Mouse (Mus musculus) 3134 (cell line): Measurements from ENCODE around the gene Gpx2.

ENCODE experiments used
- DNase-seq: peaks from one replicate; pipeline ENCODE4 v3.0.0-alpha.2; 2011; ENCODE audit warnings: low spot score; ENCODE audit not compliant: insufficient read length; ENCODE audit errors: extremely low read depth

The Gpx2 gene

GRCm38 (mm10) chr12:76765354-76765851 lies 30.0 kb downstream of the Gpx2 start, which contains the start of the genes Churc1 and Fntb:
Gene Churc1, plus strand, starts transcription at chr12:76765538.
Gene Fntb, plus strand, starts transcription at chr12:76765589.
- peak; percentile 81 for DNase-seq

GRCm38 (mm10) chr12:76752652-76753318 lies 42.6 kb downstream of the Gpx2 start:
- no peak for DNase-seq

- no peak for DNase-seq
These were observed 44.4 kb downstream of the Gpx2 start for GRCm38 (mm10) chr12:76750866-76751459.
